Mouse (Mus musculus) lung, adult 2 months (tissue): Measurements from ENCODE around the gene Pigt.

Experiments used
- CTCF ChIP-seq: fragments of 200-500 bp; IDR thresholded peaks from 2 replicates; pipeline ENCODE4 v1.5.1; 2011; ENCODE audit warnings: mild to moderate bottlenecking, low read length, control low read depth; ENCODE audit not compliant: insufficient read depth
- POLR2A ChIP-seq: fragments of 200-500 bp; IDR thresholded peaks from 2 replicates; pipeline ENCODE4 v1.6.1; 2011; ENCODE audit warnings: low read depth, mild to moderate bottlenecking, control low read depth, low read length, borderline replicate concordance; ENCODE audit errors: extremely low read depth

DNA sequence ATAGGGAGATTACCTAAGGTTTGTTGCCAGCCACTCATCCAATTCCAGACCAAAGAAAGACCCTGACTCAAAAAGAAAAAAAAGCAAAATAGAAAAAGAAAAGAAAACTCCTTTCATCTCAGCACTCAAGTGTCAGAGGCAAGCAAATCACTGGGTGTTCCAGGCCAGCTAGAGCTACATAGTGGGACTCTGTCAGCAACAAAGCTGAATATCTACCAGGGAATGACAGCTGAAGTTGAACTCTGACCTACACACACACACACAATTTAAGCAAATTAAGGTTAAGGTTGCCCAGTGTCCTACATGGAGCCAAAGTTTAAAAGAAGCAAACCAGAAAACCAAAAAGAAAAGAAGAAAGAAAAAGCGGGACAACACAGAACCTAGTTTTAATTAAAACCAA is 49.2 kb upstream of the Pigt start:
- TF ChIP-seq CTCF (no peak), POLR2A (no peak)
